Mouse (Mus musculus): Measurements from ENCODE around the gene Gm10974. TPM values are rescaled to one million over a fixed set of nuclear protein-coding genes. Genes with fewer than 3 reads are reported as not detected.

The Gm10974 gene
- total RNA-seq (2021) = not detected in 2 replicates
- long read RNA-seq = 0 reads

DNA sequence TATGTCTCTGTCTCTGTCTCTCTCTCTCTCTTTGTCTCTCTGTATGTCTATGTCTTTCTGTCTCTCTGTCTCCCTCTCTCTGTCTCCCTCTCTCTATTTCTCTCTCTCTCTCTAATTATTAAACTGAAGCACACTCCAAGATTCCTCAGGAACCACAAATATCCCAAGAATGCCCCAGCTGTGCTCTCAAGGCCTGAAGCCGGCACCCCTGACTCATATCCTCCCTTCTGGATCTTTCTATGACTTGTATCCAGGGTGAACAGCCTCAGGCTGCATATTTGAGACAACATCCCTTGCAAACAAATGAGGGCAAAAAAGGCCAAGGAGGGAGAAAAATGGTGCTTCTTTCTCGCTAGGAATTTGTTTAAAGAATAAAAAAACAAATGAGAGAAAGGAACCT, at the start of gene Gm10974:
Gene Gm10974, plus strand, starts transcription at position 2 of the 400 bp plus-strand sequence.
- DNase-seq = no peak

DNA sequence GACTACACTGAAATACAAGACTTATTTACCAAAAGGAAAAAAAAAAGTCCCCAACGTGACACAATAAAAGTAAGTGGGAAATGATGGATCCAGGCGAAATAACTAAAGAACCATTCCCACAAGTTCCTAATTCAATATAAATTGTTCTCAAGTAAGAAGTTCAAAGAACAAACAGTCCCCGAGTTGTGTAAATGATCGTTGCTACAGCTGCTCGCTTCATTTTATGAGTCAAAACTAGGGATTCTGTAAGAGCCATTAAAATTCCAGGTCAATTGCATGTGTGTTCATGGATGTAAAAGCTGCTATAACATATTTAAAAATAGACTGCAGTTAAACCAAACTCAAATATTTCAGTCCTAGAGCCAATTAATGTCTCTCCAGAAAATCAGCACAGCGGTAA, 47.6 kb upstream of the Gm10974 start:
- no peak for DNase-seq

GRCm38 (mm10) chr7:66320996-66321395, 44.7 kb upstream of the Gm10974 start:
- peak; percentile 50 for DNase-seq

- DNase-seq = no peak
Observed at GRCm38 (mm10) chr7:66323252-66324015, 42.3 kb upstream of the Gm10974 start.

- no peak for DNase-seq
Observed at GRCm38 (mm10) chr7:66325419-66326053, 40.2 kb upstream of the Gm10974 start.

GRCm38 (mm10) chr7:66327516-66327915, 38.2 kb upstream of the Gm10974 start:
- no peak for DNase-seq

- DNase-seq = no peak
Observed at GRCm38 (mm10) chr7:66330610-66331009, 35.1 kb upstream of the Gm10974 start.

GRCm38 (mm10) chr7:66332340-66332739, 33.4 kb upstream of the Gm10974 start:
- DNase-seq = no peak

- DNase-seq = no peak
Observed at GRCm38 (mm10) chr7:66333906-66334500, 31.7 kb upstream of the Gm10974 start.

GRCm38 (mm10) chr7:66336955-66337354, 28.8 kb upstream of the Gm10974 start:
- no peak for DNase-seq

DNA sequence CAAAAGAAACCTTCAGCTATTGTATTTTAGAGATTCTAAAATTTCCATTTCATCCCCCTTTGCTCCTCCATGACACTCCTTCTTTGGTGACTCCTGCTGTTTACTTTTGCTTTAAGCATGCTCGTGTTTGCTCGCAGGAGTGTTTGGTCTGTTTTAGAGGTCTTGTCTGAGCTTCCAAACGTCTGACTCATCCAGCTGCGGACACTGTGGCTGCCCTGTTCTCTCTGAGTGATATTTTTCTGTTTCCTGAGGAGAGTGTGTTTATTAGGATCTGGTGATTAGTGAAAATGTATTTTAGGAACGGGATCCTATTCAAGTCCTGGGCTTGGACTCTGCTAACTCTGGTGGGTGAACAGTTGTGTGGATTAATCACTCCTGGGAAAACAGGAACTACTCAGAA, 26.1 kb upstream of the Gm10974 start:
- DNase-seq = no peak

GRCm38 (mm10) chr7:66340044-66340443, 25.7 kb upstream of the Gm10974 start:
- DNase-seq = no peak

DNA sequence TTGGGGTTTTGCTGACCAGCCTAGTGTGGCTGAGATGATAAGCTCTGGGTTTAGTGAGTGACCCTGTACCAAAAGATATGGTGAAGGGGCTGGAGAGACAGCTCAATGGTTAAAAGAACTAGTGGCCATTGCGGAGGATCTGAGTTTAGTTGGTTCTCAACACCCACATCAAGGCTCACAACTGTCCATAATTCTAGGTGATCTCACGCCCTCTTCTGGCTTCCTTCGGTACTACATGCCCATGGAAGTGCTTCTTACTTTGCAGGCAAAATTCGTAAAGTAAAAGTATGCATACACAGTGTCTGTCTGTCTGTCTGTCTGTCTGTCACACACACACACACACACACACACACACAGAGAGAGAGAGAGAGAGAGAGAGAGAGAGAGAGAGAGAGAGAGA, 23.4 kb upstream of the Gm10974 start:
- DNase-seq = peak; percentile 59

DNA sequence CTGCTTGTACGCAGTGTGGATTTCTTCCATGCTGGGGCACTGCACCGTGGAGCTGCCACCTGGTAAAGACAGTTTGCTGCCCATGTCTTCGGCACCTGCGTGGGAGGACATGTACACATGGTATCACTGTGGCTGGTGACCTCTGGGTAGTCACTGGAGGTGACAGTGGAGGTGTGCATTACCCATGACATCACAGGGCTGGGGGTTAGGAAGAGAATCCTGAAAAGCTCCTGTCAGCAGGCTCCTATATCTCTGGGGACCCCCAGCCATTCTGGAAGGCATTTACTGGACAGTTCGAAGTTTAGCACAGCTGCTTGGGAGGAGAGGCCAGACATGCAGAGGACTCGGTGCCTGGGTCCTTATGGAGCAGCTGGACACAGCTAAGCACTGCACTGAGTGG, 22.9 kb upstream of the Gm10974 start:
- no peak for DNase-seq

GRCm38 (mm10) chr7:66343307-66343706, 22.4 kb upstream of the Gm10974 start:
- DNase-seq = no peak

- DNase-seq = no peak
Observed at GRCm38 (mm10) chr7:66346959-66347663, 18.6 kb upstream of the Gm10974 start.

DNA sequence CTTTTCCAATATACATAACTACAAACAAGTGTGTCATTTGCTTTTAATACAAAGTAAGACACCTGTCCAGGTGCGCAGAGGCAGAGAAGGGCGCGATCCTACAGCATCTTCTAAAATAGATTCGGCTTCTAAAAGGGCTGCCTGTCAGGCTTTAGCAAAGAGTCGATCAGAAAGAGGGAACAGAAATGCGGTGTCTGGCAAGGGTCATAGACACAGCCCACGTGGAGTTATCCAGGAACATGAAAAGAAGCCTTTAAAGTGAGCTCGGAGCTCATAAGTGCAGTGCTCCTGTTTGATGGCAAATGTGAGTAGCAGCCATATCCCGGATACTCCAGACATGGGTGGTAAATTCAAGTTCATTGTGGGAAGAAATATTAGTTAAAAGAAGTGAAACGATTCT, 17.1 kb upstream of the Gm10974 start:
- DNase-seq = no peak

- no peak for DNase-seq
Observed at GRCm38 (mm10) chr7:66349670-66350069, 16.0 kb upstream of the Gm10974 start.

- DNase-seq = no peak
Observed at GRCm38 (mm10) chr7:66351074-66351473, 14.6 kb upstream of the Gm10974 start.

DNA sequence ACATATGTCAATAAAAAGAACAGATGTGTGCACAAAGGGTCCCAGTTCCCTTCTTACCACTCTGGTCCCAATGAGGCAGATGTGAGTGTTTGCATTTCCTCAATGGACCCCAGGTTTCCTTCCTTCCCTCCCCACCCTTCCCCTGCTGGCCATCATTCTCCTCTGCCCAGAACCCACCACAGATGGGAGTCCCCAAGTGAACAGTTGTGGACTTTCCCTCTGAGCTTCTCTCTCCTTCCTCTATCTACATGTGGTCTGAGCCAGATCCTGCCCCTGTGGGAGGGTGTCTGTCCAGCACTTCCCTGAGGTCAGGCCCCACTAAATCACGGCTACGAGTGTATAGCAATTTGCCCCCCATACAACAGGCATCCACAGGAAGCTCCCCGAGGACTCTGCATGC, 10.8 kb upstream of the Gm10974 start:
- no peak for DNase-seq

- no peak for DNase-seq
Observed at GRCm38 (mm10) chr7:66355791-66356522, 9.7 kb upstream of the Gm10974 start.

GRCm38 (mm10) chr7:66358461-66358860, 7.2 kb upstream of the Gm10974 start:
- no peak for DNase-seq

All from adrenal gland, postnatal 25 days (tissue).